Mouse (Mus musculus): ENCODE results near the gene Syne4. TPM values are rescaled to one million over a fixed set of nuclear protein-coding genes. Genes with fewer than 3 reads are reported as not detected.

The Syne4 gene
- polyA plus RNA-seq, 1 experiment from 2014 or later: 13.1 TPM

DNA sequence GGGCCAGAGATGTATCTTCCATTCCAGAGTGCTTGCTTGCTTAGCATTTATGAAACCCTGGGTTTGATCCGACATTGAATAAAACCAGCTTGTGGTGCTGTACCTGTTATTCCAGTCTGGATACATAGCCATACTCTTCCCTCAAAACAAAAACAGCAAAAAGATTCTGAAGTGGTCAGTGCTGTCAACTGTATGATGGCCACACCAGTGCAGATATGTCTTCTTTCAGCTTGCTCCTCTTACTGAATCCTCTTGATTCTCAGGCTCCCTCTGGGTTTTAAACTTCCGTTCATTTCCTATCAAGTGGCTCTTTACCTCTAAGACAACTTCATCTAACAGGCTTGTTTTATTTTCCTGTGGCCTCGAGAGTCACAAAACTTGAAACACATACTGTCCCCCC, 9.2 kb downstream of the Syne4 start, which contains the start of gene Sdhaf1:
Gene Sdhaf1 (minus strand): TSS at position 101 of the 400 bp plus-strand sequence.
- peak within 1 kb of the TSS; percentile 69; the same call in 1 of the 2 replicates for H3K27ac ChIP-seq (ENCODE audit: low read length)
- no peaks in the 10 kb centered on the region for H3K36me3 ChIP-seq (ENCODE audit: insufficient read depth, low read length)
- H3K4me1 ChIP-seq (ENCODE audit: insufficient read depth, low read depth, low read length): no peaks in the 10 kb centered on the region
- WGBS: 71% methylated on average over 3 of the region's 3 CpGs
- no peaks in the 10 kb centered on the region for H3K27me3 ChIP-seq (replicated peaks; ENCODE audit: insufficient read depth, low read length)
- H3K9me3 ChIP-seq (ENCODE audit: low read length): no peaks in the 10 kb centered on the region; the same call in 1 of the 2 replicates
- peak within 1 kb of the TSS; percentile 82 for H3K4me2 ChIP-seq (replicated peaks; ENCODE audit: low read depth, low read length)
- no peak for TF ChIP-seq CTCF (IDR thresholded peaks at IDR 0.05)
- no peak for TF ChIP-seq EP300 (IDR thresholded peaks at IDR 0.05)
- peak within 1 kb of the TSS; percentile 63 for H3K4me3 ChIP-seq (ENCODE audit: low read depth, low read length)
- DNase-seq (ENCODE audit: low spot score) (no peak), ATAC-seq (no peak)
- peak within 1 kb of the TSS; percentile 10; the same call in 1 of the 2 replicates for H3K9ac ChIP-seq (replicated peaks; ENCODE audit: low read depth)

DNA sequence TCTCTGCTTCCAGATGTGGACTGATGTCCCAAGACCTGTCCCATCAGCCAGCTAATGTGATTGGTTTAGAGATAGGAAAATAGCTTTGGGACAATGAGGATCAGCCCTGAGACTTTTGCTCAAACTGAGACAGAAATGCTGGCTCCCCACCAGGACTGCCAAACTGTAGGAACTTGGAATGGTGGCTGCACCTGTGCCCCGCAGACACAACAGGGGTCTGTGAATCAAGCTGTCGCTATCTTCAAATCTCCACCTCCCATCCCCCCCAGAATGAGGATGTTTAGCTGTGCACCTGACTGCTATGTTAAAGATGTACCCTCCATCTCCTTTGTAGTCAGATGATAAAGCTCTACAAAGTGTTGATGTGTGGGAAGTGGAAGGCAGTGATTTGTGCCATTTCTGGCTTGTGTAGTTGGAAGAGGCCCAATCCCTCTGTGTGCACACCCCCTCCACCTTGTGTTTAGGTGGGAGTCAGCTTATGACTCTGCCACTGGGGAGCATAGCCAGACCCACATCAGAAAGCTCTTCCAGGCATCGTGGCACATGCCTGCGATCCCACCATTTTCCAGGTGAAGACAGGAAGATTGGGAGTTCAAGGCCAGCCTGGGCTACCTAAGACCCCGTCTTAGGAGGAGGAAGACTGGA, 9.8 kb downstream of the Syne4 start:
- Histone ChIP-seq H3K9me3 (ENCODE audit: low read length) (no peaks in the 10 kb centered on the region; the same call in 1 of the 2 replicates), H3K27me3 (replicated peaks; ENCODE audit: insufficient read depth, low read length) (no peaks in the 10 kb centered on the region), H3K36me3 (ENCODE audit: insufficient read depth, low read length) (no peaks in the 10 kb centered on the region), H3K4me3 (ENCODE audit: low read depth, low read length) (no peak overlapping the region), H3K9ac (replicated peaks; ENCODE audit: low read depth) (no peak overlapping the region), H3K27ac (ENCODE audit: low read length) (no peak overlapping the region), H3K4me1 (ENCODE audit: insufficient read depth, low read depth, low read length) (no peaks in the 10 kb centered on the region), H3K4me2 (replicated peaks; ENCODE audit: low read depth, low read length) (no peak overlapping the region)
- TF ChIP-seq EP300 (IDR thresholded peaks at IDR 0.05): no peak
- TF ChIP-seq CTCF (IDR thresholded peaks at IDR 0.05): no peak
- ATAC-seq: no peak
- no peak for DNase-seq (ENCODE audit: low spot score)
- 89% methylated on average over 5 of the region's 5 CpGs for WGBS

DNA sequence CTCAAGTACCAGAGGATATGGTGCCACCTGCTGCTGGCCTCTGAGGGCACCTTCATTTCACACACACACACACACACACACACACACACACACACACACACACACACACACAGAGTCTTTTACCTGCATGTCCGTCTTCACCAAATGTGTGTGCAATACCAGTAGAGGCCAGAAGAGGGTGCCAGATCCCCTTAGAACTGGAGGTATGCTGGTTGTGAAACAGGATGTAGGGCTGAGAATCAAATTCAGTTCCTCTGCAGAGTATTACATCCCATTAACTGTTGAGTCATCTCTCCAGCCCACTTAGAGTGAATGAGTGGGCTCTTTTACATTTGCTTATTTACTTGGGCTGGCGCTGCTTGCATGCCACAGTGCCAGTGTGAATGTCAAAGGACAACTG, 10.8 kb downstream of the Syne4 start:
- DNase-seq (ENCODE audit: low spot score): peak; percentile 58
- WGBS: 51% methylated on average over 2 of the region's 2 CpGs
- no peak for ATAC-seq
- H3K27me3 ChIP-seq (replicated peaks; ENCODE audit: insufficient read depth, low read length): no peaks in the 10 kb centered on the region
- H3K9me3 ChIP-seq (ENCODE audit: low read length): no peaks in the 10 kb centered on the region; the same call in 1 of the 2 replicates
- H3K36me3 ChIP-seq (ENCODE audit: insufficient read depth, low read length): no peaks in the 10 kb centered on the region
- TF ChIP-seq CTCF (IDR thresholded peaks at IDR 0.05) (peak; percentile 76), EP300 (IDR thresholded peaks at IDR 0.05) (no peak)
- no peak overlapping the region for H3K4me2 ChIP-seq (replicated peaks; ENCODE audit: low read depth, low read length)
- no peak overlapping the region for H3K9ac ChIP-seq (replicated peaks; ENCODE audit: low read depth)
- H3K27ac ChIP-seq (ENCODE audit: low read length): no peak overlapping the region
- H3K4me1 ChIP-seq (ENCODE audit: insufficient read depth, low read depth, low read length): no peaks in the 10 kb centered on the region
- H3K4me3 ChIP-seq (ENCODE audit: low read depth, low read length): no peak overlapping the region

DNA sequence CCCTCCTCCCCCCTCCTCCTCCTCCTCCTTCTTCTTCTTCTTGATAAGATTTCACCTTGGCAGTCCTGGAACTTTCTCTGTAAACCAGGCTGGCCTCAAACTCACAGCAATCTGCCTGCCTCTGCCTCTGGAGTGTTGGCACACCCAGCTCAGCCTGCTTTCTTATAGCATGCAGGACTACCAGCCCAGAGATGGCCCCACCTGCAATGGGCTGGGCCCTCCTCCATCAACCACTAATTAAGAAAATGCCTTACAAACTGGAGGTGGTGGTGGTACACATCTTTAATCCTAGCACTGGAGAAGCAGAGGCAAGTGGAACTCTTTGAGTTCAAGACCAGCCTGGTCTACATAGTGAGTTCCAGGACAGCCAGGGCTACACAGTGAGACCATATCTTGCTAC, 11.8 kb downstream of the Syne4 start:
- no peak for ATAC-seq
- Histone ChIP-seq H3K4me2 (replicated peaks; ENCODE audit: low read depth, low read length) (no peak overlapping the region), H3K9me3 (ENCODE audit: low read length) (no peaks in the 10 kb centered on the region; the same call in 1 of the 2 replicates), H3K36me3 (ENCODE audit: insufficient read depth, low read length) (no peaks in the 10 kb centered on the region), H3K4me1 (ENCODE audit: insufficient read depth, low read depth, low read length) (no peaks in the 10 kb centered on the region), H3K9ac (replicated peaks; ENCODE audit: low read depth) (no peak overlapping the region), H3K27me3 (replicated peaks; ENCODE audit: insufficient read depth, low read length) (no peaks in the 10 kb centered on the region), H3K27ac (ENCODE audit: low read length) (no peak overlapping the region), H3K4me3 (ENCODE audit: low read depth, low read length) (no peak overlapping the region)
- DNase-seq (ENCODE audit: low spot score): no peak
- TF ChIP-seq CTCF (IDR thresholded peaks at IDR 0.05): no peak
- TF ChIP-seq EP300 (IDR thresholded peaks at IDR 0.05): no peak

DNA sequence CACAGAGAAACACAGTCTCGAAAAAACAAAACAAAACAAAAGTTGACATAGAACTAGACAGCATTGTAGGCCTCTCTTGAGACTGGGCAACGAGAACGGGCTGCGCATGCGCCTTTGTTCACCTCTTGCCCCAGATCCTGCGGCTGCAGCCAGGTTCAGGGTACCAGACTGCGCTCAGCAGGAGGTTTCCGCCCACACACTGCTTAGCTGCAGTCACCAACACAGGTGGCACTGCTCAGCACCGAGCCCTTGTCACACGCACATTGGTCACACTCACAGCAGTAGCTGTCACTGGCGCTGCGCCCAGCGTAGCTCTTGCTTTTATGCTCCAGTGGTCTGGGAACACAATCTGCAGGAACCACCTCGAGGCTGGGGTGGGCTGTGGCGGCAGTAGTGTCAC, 12.5 kb downstream of the Syne4 start:
- Histone ChIP-seq H3K27me3 (replicated peaks; ENCODE audit: insufficient read depth, low read length) (no peaks in the 10 kb centered on the region), H3K9me3 (ENCODE audit: low read length) (no peaks in the 10 kb centered on the region; the same call in 1 of the 2 replicates), H3K4me3 (ENCODE audit: low read depth, low read length) (no peak overlapping the region), H3K4me1 (ENCODE audit: insufficient read depth, low read depth, low read length) (no peaks in the 10 kb centered on the region; the same call in 1 of the 2 replicates), H3K27ac (ENCODE audit: low read length) (peak overlapping the region; percentile 68; the same call in 1 of the 2 replicates), H3K9ac (replicated peaks; ENCODE audit: low read depth) (no peak overlapping the region), H3K4me2 (replicated peaks; ENCODE audit: low read depth, low read length) (no peak overlapping the region), H3K36me3 (ENCODE audit: insufficient read depth, low read length) (no peaks in the 10 kb centered on the region)
- no peak for TF ChIP-seq CTCF (IDR thresholded peaks at IDR 0.05)
- TF ChIP-seq EP300 (IDR thresholded peaks at IDR 0.05): no peak
- ATAC-seq: peak; percentile 47
- DNase-seq (ENCODE audit: low spot score): peak; percentile 75
- WGBS: 38% methylated on average over 15 of the region's 15 CpGs

DNA sequence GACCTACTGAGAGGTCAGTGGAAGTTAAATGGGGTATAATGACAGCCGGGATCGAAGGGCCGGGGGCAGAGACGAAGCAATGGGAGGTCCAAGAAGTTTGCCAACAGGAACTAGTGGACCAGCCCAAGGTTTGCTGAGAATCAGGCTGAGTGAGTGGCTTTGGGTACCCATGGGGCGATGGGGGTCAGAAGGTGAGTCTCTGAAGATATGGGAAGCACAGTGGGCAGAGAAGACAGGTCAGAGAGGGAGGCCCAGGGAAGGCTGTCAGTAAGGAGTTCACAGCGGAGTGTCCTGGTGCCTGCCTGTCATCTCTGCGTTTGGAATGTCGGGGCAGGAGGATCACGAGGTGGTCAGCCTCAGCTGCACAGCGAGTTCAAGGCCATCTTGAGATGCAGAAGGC, 13.8 kb downstream of the Syne4 start:
- no peak overlapping the region for H3K9ac ChIP-seq (replicated peaks; ENCODE audit: low read depth)
- H3K4me2 ChIP-seq (replicated peaks; ENCODE audit: low read depth, low read length): no peak overlapping the region
- 56% methylated on average over 10 of the region's 10 CpGs for WGBS
- DNase-seq (ENCODE audit: low spot score): no peak
- ATAC-seq: no peak
- peaks cover 10% of the 10 kb centered on the region for H3K4me1 ChIP-seq (ENCODE audit: insufficient read depth, low read depth, low read length)
- no peak for TF ChIP-seq CTCF (IDR thresholded peaks at IDR 0.05)
- no peak for TF ChIP-seq EP300 (IDR thresholded peaks at IDR 0.05)
- no peaks in the 10 kb centered on the region; the same call in 1 of the 2 replicates for H3K9me3 ChIP-seq (ENCODE audit: low read length)
- H3K27me3 ChIP-seq (replicated peaks; ENCODE audit: insufficient read depth, low read length): no peaks in the 10 kb centered on the region
- no peak overlapping the region for H3K4me3 ChIP-seq (ENCODE audit: low read depth, low read length)
- no peaks in the 10 kb centered on the region for H3K36me3 ChIP-seq (ENCODE audit: insufficient read depth, low read length)
- H3K27ac ChIP-seq (ENCODE audit: low read length): no peak overlapping the region

Measured in lung, postnatal 0 days (tissue).